Mouse (Mus musculus) adrenal gland (tissue): ENCODE data around the gene Spock1.
"Not testable (repeated sequence)": the region's sequence is repeated elsewhere in the genome, so short reads cannot be mapped to it uniquely, and the experiment has no call there.

ENCODE experiments used
- intact Hi-C: fragments of 180-260 bp; cut with DNase I; formaldehyde crosslinking; loops from one replicate; pipeline ENCODE4 v1.15.1; 2025

Gene Spock1

GRCm38 (mm10) chr13:57609946-57610345 lies 298.2 kb downstream of the Spock1 start:
- intact Hi-C loops: no loop called here

DNA sequence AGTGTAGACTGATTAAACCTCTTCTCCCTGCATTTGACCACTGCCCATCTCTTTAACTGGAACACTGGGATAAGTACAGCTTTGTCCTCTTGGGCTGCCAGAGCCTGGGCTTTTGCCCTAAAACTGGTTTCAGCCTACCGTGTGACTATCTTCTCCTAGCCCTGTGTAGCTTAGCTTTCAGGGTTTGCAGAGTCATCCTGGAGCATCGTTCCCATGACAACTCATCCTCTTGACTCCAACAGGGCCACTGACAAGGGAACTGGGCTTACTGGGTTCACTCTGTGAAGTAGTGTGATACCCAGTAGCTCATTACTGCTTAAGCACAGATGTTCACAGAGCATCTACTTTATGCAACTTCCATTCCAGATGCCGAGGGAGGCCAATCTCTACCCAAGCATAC lies 303.7 kb downstream of the Spock1 start:
- intact Hi-C loops: no loop called here

GRCm38 (mm10) chr13:57603226-57603625 lies 304.9 kb downstream of the Spock1 start:
- intact Hi-C loops: no loop called here

- intact Hi-C loops: no loop called here
Measured at GRCm38 (mm10) chr13:57595761-57596051, 312.4 kb downstream of the Spock1 start.

- intact Hi-C loops: no loop called here
Measured at GRCm38 (mm10) chr13:57595032-57595760, 312.9 kb downstream of the Spock1 start.

GRCm38 (mm10) chr13:57589338-57589914 lies 318.7 kb downstream of the Spock1 start:
- intact Hi-C loops: not testable (repeated sequence)

DNA sequence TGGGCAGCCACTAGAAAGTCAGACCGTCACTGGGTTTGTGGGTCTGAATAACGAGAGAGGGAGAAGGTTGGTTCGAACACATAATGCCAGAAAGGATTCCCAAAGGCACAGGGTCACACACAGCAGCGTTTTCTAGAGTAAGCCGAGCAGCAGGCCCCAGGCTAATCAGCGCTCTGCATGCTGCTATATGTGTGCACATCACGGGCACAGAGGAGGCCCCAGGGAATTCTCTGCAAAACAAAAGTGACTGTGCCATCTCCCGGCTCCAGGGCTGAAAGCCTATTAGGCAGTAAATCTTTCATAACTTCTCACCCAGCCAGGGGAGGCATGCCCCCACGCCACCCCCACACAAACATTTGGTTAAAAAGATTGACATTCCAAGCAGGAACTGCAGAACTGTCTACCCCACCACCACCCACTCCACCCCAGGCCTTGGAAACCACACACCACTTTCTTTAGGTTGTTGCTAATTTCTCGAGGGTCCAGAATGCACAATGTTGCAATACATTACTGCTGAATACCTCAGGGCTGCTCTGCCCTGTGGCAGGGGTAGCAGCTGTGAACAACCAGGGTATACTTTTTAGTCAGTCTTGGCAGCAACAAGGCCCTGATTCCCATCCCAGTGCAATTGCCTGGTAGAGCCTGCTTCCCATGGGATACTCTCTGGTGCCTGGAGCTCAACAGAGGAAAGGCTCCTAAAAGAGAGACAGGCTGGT lies 319.4 kb downstream of the Spock1 start:
- intact Hi-C loops: no loop called here

DNA sequence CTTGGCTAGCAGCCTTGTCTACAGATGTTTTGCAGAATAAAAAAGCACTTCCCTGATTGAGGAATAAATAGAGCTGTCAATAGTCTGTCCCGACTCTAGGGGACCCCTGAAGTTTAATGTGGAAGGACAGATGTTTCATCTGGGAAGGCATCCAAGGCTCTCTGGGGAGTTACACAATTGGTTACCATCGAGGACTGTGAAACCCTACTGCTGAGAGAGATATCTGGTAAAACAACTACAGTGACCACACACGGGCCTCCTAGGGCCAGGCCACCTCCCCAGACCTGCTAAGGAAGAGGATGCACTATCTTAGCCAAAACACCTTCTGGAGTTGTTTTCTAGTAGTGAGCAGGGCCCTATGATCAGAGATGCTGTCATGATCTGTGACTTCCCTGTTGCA lies 323.0 kb downstream of the Spock1 start:
- intact Hi-C loops: no loop called here

GRCm38 (mm10) chr13:57582314-57582976 lies 325.7 kb downstream of the Spock1 start:
- intact Hi-C loops: no loop called here

- intact Hi-C loops: no loop called here
Measured at GRCm38 (mm10) chr13:57577541-57578244, 330.4 kb downstream of the Spock1 start.

- intact Hi-C loops: no loop called here
Measured at GRCm38 (mm10) chr13:57573501-57573900, 334.6 kb downstream of the Spock1 start.

GRCm38 (mm10) chr13:57568404-57568803 lies 339.7 kb downstream of the Spock1 start:
- intact Hi-C loops: no loop called here

- intact Hi-C loops: no loop called here
Measured at GRCm38 (mm10) chr13:57555186-57555585, 352.9 kb downstream of the Spock1 start.

GRCm38 (mm10) chr13:57549743-57550142 lies 358.4 kb downstream of the Spock1 start:
- intact Hi-C loops: no loop called here

- intact Hi-C loops: no loop called here
Measured at GRCm38 (mm10) chr13:57536988-57537547, 371.1 kb downstream of the Spock1 start.

- intact Hi-C loops: no loop called here
Measured at GRCm38 (mm10) chr13:57534325-57534724, 373.8 kb downstream of the Spock1 start.

- intact Hi-C loops: no loop called here
Measured at GRCm38 (mm10) chr13:57525946-57526345, 382.2 kb downstream of the Spock1 start.

DNA sequence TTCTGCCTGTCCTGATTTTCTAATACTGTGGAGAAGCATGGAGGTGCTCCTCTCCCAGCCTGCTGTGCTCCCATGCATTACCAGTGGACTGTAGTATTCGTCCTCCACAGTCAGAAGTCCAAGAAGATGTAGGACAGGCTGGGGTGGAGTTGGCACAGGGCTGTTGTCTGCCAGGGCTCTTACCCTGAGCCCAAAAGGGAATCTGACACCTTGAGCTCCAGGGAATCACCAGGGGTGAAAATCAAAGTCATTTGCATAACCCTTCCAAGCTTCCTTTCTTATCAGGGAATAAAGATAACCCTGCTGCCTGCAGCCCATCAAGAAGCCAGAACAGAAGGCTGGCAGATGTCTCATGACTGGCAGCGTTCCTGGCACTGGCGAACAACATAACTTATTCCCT lies 383.6 kb downstream of the Spock1 start:
- intact Hi-C loops: no loop called here

DNA sequence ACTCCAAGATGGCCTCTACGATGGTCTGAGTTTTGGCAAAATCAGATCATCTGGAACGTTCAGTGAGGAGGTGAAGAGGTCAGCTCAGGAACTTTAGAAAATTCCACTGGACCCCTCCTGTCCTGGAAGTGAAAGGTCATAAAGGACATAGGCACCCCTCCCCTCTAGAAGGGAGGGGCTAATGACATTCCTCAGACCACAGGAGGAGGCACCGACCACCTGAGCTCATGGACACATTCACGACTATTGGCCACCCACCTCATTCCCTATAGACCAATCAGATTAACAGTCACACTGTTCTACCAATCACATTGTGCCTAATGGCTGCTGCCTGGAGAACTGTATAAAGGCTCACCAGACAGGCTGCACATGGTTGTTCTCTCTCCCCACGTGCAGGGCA lies 384.8 kb downstream of the Spock1 start:
- intact Hi-C loops: no loop called here

DNA sequence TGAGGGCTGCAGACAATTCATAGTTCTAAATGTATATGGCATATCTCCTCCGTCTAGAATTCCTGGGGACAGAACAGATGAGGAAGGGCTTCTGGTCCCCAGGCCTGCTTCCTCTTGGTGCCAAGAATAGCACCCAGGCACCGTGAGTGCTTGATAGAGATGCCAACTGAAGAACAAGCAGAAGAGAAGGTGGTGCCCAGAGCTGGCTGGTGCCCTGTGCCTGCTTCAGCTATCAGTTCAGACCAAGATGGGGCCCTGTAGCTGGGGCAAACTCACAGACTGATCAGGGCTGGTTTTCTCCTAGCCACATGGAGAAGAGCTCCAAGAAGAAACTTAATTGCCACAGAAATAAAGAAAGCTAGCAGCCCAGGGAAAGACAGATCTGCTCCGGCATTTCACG lies 385.8 kb downstream of the Spock1 start:
- intact Hi-C loops: no loop called here

DNA sequence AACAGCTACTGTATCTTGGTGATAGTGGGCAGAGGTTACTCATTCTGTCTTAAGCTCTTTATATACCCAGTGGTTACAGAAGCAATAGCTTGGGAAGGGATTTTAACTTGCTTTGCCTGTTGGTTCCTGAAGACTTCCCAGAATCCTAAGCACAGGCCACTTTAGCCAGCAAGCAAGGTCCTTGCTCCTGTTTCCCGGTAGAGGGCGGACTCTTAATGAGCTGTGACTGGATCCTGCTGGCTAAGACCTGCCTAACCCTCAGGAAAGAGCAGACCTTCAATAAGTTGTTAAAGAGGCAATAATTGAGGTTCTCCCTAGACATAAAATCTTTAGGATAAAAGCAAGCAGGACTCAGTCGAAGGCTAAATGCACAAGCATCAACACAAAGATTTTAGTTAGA lies 387.0 kb downstream of the Spock1 start:
- intact Hi-C loops: loop anchor here (2.0 kb wide), 1 partner anchor 388 kb away; the partner anchor contains the start of gene Spock1
